Mouse (Mus musculus) gastrocnemius, postnatal 36 days (tissue): ENCODE measurements around the gene Chil4. TPM values are rescaled to one million over a fixed set of nuclear protein-coding genes. Genes with fewer than 3 reads are reported as not detected.

Experiments used
- DNase-seq, 2 experiments: peaks; one replicate each; pipeline ENCODE4 v3.0.0; 2022
- intact Hi-C: fragments of 180-260 bp; cut with DNase I; formaldehyde crosslinking; loops from one replicate; pipeline ENCODE4 v1.15.1; 2025
- total RNA-seq, 2 experiments: library from RNA; stranded (reverse); gene quantifications; 2 replicates each; pipeline ENCODE4 v1.2.3; 2021

Gene Chil4
- total RNA-seq, 2 experiments from 2014 or later = not detected

DNA sequence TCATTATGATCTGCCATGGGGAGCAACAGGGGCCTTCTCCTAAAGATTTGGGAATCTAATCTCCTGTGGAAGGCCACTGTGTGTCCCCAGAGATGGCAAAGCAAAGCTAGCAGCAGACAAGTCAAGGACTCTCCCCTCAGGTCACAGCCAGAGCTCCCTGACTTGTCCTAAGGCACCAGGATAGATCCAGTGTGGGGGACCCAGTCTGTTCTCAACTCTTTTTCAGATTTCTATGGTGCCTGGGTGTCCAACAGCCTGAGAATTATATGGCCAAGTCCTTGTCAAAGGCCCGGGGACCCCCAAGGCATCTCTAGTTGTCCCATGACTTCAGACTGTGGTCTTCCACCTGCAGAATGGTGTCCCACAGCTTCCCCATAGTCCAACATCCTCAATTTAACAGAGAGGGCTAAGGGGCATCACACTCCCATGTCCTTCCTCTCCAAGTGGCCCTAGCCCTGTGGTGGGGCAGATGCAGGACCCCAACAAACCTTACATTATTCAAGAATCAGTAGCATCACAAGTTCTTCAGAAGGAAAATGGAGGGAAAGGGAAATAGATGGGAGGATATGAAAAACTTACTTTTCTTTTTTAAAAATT lies 48.1 kb downstream of the Chil4 start:
- intact Hi-C loops = no loop called here
- no peak for DNase-seq

DNA sequence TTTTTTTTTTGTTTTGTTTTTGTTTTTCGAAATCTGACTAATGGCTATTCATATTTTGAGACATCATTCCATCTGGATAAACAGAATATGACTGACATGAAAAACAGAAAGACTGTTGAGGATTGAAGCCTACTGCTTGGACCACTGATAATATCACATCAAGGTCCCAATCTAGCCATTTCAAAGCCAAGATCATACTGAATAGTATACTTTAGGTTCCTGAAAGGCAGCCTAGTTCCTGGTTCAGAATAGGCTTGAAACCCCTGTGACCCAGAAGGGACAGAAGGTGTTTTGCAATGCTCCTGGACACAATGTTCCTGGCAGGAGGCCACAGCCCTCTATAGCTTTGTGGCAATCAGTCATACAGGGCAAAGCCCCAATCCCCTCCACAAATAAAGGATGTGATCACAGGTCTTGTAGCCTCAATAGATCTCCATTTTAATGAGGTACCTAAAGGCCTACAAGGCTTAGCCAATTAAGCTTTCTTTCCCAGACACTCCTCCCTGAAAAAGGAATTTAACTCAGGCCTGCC lies 48.7 kb downstream of the Chil4 start:
- no peak for DNase-seq
- intact Hi-C loops = no loop called here

DNA sequence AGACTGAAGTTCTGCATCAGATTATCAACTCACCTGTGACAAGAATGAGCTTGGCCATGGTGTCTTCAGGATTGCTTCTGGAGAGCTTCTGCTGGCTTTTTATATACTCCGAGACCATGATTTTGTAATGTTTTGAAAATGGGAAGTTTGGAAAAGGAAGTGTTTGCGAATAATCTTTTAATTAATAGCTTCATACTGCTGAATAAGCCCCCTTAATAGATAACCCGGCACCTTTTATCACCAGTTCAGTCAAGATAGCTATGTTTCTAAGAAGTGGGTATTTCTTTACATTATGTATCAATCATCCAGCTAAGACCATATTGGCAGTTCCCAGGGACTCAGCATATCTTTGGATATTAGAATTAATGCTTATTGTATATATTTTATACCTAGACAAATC lies 51.8 kb downstream of the Chil4 start, which contains the start of gene Chil3:
Gene Chil3 (minus strand): TSS at position 101 of the 400 bp plus-strand sequence.
- intact Hi-C loops = no loop called here
- DNase-seq = no peak

DNA sequence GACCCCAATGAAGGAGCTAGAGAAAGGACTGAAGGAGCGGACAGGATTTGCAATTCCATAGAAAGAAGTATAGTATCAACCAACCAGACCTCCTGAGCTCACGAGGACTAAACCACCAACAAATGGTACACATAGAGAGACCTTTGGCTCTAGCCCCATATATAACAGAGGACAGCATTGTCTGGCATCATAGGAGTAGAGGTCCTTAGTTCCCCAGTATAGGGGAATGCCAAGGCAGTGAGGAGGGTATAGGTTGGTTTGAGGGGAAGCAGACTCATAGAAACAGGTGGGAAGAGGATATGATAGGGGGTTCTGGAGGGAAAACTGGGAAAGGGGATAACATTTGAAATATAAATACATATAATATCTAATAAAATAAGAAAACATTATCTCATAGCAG lies 64.9 kb downstream of the Chil4 start:
- no peak for DNase-seq
- intact Hi-C loops = no loop called here

Other genes starting within 250 kb of the Chil4 start
- under 1 TPM; 0.51 to 0.79 TPM for gene Ovgp1, start 245.8 kb downstream of the Chil4 start, total RNA-seq
- gene Pifo, start 204.9 kb downstream of the Chil4 start, total RNA-seq = not detected
- gene Chil5, start 186.7 kb downstream of the Chil4 start, total RNA-seq = not detected
- not detected for gene Chia1, start 106.3 kb downstream of the Chil4 start, total RNA-seq
- gene Chil3, start 51.9 kb downstream of the Chil4 start, total RNA-seq = not detected
- gene Chil6, start 186.7 kb upstream of the Chil4 start, total RNA-seq = not detected